Mouse (Mus musculus): ENCODE measurements around the gene Rab11a.
A peak's percentile ranks its signal among the peaks of the same experiment; 100 is the strongest.

Rab11a gene

DNA sequence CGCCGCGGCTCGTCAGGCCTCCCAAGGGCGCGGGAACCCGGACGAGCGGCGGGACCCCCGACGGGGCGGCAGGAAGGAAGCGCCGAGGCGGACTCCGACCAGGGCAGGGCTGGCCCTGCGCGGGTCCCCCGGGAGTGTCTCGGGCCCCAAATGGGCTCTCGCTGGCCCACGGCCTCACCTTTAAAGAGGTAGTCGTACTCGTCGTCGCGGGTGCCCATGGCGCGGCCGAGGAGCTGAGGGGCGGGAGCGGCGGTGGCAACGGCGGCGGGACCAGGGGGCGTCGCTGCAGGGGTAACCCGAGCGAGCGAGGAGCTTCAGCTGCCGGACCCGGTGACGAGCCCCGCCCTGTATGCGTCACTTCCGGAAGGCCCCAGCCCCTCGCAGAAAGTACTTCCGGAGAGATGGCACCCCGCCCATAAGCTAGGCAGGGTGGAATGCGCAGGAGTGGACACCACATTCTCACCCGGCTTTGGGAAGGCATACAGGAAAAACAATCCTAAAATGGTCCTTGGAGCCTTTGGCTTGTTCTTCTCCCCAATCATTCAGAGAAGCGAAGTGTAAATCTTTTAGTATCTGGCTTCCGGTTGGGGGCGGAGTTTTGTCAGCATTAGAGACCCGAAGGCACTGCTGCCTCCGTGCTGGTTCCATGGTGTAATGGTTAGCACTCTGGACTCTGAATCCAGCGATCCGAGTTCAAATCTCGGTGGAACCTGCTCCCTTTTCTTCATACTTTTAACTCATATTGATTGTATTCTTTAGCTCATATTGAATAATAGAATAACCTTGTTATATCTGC is at the start of gene Rab11a:
Gene Rab11a (minus strand): TSS at position 353 of the 796 bp plus-strand sequence.
- peak; percentile 87 to 95 for DNase-seq (ENCODE audit: low read depth in 1 of 2, low spot score in 2 of 2)

DNA sequence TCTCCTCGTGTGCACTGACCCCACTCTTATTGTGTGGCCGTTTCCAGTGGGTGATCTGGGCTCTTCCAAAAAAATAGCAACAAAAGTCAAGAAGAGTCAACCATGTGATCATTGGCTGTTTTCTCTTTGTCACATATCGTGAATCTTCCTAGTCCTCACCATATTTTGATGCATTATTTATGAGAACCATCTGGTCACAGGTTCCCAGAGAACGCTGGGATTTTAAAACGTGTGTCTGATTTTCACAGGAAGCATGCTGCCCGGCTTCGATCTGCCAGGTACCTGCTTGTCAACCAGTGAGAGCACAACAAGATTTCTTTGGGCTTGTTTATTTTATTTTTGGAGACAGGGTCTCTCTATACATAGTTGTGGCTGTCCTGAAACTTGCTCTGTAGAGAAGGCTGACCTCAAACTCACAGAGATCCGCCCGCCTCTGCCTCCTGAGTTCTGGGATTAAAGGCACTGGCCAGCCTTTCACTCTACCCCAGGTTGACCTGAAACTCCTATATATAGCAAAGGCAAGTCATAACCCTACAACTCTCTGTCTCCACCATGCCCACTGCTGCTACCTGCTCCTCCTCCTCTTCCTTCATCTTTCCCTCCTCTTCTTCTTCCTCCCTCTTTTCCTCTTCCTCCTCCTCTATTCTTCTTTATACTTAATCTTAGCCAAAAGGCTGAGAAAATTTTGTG is 48.8 kb upstream of the Rab11a start:
- no peak for DNase-seq (ENCODE audit: low read depth in 1 of 2, low spot score in 2 of 2)

DNA sequence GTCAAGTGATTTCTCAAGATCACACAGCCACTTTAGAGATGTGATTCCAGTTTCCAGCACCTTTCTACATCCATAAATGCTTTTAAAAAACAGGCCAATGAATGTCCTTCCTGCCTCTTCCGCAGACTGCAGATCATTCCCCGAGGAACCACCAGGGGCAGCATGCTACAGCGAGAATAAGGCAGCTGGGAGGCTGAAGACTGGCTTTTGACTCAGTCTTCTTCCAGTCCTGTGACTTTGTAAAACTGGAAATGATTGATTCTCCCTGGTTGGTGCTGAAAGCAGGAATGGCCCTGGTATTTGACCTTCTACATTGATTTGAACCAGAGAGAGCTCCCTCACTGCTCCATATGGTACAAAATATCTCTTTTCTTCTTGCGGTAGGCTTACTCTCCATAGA is 47.3 kb upstream of the Rab11a start:
- DNase-seq (ENCODE audit: low read depth in 1 of 2, low spot score in 2 of 2), result peak; percentile 63 to 78

DNA sequence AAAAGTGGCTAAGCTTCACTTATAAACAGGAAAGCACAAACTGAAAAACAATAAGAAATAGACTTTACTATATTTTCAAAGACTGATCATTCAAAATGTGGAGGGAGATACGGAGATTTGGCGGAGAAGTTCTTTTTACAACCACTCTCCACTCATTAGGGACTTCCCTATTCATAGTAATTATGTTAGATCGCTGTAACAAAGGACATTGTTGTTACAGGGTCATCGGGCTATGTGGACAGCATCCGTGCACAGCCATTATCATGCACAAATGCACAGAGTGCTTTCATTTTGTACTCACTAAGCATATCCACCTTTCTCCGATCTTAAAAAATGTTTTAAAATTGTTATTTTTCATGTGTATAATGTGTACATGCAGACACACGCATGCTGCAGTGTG is 46.0 kb upstream of the Rab11a start:
- DNase-seq (ENCODE audit: low read depth in 1 of 2, low spot score in 2 of 2), result no peak

DNA sequence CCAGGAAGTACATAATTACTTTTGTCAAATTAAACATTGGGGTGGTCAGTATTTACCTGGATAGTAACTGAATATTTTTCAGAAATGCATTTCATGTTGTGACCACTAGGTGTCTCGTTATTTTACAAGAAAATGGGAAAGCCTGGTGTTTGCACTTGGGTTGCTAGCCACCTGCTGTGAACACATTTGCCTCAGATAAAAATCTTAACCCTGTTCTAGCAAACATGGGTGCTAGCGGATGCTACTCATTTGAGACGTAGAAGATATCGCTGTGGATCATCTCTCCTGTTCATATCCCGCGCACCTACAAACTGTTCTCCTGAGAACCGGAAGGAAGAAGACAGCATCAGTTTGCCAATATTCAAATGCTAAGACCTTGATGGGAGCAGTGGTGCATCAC is 42.1 kb upstream of the Rab11a start:
- no peak for DNase-seq (ENCODE audit: low read depth in 1 of 2, low spot score in 2 of 2)

DNA sequence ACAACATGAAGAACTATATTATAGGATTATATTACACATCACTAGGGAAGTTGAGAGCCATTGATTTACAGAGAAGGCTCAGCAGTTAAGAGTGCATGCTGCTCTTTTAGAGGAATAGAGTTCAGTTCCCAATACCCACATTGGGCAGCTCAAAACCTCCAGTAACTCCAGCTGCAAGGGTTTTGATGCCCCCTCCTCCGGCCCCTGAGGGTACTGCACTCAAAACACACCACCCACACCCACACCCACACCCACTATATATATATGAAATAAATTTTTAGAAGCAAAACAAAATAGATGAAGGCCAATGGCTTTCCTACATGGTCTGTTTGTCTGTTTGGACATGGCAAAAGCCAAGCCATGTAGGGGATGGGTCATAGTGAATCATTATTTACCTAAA is 40.6 kb upstream of the Rab11a start:
- DNase-seq (ENCODE audit: low read depth in 1 of 2, low spot score in 2 of 2), result no peak

DNA sequence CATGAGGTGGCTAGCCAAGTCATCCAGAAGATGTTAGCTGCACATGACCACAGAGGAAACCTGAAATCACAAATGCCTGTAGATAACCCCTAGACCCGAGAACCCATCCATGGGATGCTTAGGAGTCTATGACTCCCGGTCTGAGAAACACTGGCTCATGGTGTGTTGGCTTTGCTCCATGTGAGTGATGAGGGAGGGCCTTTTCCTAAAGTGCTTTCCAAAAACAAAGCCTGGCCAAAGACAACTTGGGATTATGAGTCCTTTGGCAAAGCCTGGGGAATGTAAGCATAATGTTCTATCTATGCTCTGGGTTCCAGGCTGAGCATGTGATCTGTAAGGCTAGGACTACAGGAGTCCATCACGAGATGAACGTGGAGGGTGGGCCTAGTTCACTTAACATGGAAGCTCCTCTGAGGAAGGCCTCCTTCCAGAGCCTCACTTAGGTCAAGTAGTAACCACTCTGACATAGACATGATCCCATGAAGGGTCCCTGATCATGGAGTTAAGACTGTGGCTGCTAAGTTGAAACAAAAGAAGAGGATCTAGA is 40.0 kb upstream of the Rab11a start:
- DNase-seq (ENCODE audit: low read depth in 1 of 2, low spot score in 2 of 2), result no peak

DNA sequence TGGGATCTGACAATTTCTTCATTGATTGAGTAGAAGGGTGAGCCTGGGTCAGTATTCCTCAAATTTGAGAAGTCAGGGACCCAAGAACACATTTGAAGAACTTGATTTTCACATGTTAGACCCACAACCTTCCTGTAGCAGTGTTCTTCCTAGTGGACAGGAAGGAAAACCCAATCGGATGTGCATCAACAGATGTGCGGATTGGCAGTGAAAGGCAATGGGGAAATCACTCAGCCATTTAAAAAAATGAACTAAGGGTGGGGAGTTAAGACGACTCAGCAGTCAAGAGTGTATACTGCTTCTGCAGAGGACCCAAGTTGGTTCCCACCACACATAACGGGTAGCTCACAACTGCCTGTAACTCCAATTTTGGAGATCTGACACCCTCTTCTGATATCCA is 37.9 kb upstream of the Rab11a start:
- DNase-seq (ENCODE audit: low read depth in 1 of 2, low spot score in 2 of 2), result no peak

DNA sequence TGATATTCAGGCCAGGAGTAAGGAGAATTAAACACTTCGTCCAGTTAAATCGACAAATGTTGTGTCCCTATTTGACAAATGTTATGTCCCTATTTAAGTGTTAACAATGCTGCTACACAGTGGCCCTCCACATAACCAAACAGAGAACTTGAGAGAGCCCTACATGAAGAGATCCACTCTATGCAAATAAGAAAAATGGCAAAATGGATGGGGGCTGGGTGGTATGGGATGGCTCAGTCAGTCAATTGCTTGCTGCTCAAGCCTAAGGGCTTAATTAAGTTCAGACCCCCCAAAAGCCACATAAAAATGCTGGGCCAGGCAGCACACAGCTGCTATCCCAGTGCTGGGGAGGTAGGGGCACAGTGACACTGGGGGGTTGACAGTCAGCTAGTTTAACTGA is 37.3 kb upstream of the Rab11a start:
- no peak for DNase-seq (ENCODE audit: low read depth in 1 of 2, low spot score in 2 of 2)

DNA sequence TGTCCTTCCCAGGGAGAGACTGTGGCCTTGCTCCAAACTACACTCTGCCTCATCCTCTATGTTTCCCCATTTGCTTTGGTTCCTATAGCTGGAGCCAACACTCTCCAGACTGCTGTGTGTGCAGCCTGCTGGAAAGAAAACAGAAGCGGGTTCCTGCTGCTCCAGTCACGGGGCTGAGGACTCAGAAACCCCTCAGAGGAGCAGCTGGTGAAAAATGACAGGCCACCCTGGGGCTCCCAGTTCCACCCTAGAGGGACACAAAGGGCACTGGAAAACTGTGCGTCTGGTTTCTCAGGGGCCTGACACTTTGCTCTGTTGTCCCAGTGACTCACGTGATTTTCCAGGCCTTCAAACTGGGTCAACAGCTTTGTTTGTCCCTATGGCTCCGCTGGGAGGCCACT is 36.9 kb upstream of the Rab11a start:
- DNase-seq (ENCODE audit: low read depth in 1 of 2, low spot score in 2 of 2), result no peak

DNA sequence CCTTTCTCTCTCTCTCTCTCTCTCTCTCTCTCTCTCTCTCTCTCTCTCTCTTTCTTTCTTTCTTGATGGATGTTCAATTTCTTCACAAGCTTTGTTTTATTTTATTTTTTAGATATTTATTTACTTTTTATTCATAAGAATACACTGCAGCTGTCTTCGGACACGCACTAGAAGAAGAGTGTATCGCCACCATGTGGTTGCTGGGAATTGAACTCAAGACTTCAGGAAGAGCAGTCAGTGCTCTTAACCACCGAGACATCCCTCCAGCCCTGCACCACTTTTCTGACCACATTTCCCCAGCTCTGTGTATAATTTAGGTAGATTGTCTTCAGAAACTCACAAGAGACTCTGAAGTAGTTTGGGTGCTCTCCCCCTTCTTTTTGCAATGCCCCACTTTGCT is 36.4 kb upstream of the Rab11a start:
- DNase-seq (ENCODE audit: low read depth in 1 of 2, low spot score in 2 of 2), result no peak

DNA sequence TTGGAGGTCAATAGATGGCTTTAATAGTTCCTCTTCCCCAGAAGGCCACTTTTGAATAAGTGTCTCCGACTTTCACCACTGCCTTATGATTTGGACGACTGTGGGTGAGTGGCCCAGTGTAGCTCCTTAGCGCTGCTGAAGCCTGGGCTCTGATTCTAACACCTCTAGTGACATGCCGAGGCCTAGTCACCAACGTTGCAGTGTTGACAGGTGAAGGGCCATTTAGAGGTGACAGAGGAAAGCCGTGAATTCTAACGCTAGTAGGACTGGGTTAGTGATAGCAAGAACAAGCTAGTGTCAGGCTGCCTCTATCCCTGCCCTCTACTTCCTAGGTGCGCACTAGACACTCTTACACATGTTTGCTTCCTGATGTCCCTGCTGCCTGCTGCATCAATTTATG is 35.7 kb upstream of the Rab11a start:
- no peak for DNase-seq (ENCODE audit: low read depth in 1 of 2, low spot score in 2 of 2)

DNA sequence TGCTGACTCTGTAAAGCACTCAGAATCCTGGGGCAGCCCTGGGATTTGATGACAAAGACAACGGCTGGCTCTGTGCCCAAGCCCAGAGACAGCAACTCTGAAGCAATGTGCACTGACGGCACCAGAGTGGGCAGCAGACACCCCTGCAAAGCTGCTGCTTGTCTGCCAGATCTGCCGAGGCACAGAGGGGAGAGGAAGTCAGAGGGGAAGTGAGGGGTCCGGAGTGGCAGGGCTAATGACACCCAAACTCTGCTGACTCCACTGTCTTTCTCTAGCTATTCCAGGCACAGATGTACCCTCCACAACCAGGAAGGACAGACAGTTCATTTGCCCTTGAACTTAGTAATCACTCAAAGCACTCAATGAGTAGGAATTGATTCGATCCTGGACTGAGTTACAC is 33.7 kb upstream of the Rab11a start:
- no peak for DNase-seq (ENCODE audit: low read depth in 1 of 2, low spot score in 2 of 2)

DNA sequence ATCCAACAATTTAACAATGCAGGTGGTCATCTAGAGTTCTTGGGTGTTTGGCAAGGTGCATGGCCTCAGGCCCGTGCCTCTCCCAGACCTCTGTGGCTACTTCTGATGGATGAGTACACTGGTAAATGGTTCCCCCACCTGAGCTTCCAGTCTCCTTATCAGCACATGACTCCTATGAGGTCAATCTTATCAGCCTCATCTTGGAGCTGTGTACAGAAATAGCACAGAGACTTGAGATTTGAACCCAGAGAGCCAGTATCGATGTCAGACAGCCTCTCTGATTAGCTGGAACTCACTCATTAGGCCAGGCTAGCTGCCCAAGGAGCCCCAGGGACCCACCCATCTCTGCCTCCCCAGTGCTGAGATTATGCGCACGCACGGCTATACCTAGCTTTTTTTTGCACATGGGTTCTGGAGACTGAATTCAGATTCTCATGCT is 32.9 kb upstream of the Rab11a start:
- DNase-seq (ENCODE audit: low read depth in 1 of 2, low spot score in 2 of 2), result no peak

DNA sequence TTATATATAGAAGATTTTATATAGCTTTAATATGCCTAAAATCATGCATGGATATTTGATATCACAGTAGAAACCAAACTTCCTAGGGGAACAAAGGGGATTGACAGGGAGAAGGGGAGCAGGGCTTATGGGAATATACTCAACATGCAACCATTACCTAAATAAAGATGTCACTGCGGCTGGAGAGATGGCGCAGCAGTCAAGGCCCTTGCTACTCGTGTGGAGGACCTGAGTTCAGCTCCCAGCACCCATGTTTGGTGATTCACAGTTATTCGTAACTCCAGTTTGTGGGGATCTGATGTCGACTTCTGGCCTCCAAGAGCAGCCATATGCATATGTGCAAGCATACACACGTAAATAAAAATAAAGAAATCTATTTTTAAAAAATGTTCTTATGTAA is 32.4 kb upstream of the Rab11a start:
- DNase-seq (ENCODE audit: low read depth in 1 of 2, low spot score in 2 of 2), result no peak

DNA sequence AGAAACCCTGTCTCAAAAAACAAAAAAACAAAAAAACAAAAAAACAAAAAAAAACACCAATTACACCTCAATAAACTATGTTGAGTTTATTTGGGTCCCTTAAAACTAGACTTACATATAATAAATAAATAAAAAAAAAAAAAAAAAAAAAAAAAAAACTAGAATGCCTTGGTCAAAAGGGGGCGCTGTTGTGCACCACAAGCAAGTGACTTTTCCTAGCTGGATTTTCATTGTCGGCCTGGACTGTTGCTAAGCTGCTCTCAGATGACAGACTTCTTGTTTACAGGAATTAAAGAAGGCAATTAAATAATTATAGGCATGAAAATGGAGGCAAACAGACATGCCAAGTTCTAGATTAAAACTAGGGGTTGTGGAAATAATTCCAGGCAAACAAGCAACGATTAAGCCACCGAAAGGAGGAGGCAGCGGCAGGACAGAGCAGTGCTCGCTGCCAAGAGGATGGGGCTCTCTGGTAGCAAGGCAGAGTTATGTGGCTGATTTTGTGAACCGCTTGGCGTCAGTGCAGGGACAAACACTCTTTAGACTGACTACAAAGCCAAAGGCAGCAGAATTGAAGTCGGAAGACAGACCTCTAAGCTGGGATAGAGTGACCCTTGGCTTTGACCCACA is 31.6 kb upstream of the Rab11a start:
- DNase-seq (ENCODE audit: low read depth in 1 of 2, low spot score in 2 of 2), result no peak

DNA sequence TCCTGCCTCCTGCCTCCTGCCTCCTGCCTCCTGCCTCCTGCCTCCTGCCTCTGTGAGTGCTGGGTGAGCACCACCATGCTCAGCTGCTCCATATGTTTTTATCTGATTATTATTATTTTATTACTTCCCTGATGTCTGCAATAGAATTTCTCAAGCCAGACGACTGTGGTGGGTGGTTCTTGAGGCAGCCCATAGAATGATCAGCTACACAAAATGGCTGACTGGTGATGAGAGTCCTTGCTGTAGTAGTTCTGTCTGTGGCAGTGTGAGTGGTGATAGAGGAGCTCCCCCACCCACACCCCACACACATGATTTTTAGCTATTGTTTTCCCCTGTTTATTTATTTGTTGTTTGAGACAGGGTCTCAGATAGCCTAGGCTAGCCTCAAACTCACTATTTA is 30.2 kb upstream of the Rab11a start:
- DNase-seq (ENCODE audit: low read depth in 1 of 2, low spot score in 2 of 2), result no peak

DNA sequence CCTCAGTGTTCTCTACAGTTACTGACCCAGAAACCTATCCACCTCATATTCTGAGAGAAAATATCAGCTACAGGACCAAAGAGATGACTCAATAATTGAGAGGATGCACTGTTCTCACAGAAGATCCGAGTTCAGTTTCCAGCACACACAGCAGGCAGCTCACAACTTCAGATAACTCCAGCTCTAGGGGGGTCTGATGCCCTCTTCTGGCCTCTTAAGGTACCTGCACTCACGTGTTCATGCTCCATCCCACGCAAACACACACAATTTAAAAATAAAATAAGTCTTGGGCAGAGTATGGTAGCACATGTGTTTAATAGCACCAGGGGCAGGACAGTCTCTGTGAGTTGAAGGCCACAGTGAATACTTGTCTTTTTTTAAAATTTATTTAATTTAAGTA is 28.6 kb upstream of the Rab11a start:
- DNase-seq (ENCODE audit: low read depth in 1 of 2, low spot score in 2 of 2), result no peak

DNA sequence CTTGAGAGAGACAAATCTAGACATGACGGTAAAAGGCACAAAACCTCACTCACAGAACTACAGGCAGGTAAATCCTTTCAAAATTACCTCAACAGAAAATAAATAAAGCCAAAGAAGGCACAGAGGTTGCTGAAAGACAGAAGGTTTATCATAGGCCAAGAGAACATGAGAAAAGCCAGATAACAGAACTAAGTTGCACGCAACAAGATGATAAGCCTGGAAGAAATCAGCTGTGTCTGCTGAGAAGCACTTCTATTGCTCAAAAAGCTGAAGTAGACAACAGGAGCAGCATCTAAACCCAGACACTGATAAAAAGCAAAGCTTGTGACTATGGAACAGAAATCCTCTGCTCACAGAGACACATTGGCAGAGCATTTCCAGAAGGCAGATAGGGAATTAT is 27.3 kb upstream of the Rab11a start:
- no peak for DNase-seq (ENCODE audit: low read depth in 1 of 2, low spot score in 2 of 2)

DNA sequence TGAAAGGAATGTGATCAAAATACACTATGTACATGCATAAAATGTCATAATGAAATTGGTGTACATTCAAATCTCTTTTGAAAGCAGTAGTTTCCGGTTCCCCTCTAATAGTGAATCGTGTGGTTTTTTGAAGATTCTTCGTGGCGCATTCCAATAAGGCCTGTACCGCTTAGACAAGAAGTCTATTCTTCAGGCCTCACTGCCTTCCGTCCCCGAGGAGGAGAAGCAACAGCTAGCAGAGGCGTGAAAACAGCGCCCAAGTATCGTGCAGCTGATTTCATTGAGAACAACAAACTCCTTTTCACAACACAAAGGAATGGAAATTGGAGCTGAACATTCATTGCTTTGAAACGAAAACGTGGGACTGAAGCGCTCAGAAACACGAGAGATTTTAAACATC is 20.5 kb upstream of the Rab11a start:
- DNase-seq (ENCODE audit: low read depth in 1 of 2, low spot score in 2 of 2), result no peak

DNA sequence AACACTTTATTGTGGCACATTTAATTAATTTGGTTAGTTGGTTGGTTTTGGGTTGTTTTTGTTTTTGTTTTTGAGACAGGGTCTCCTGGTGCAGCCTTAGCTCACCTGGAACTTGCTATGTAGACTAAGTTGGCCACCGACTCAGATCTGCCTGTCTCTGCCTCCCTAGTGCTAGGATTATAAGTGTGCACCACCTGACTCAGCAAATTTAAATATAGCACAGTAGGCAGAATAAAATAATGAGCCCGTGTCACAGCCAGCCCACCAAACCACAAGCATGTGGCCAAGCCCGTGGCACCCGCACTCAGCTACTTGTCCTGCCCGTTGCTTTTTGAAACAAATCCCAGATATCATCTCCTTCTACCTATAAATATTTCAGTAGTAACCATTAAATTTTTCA is 15.0 kb upstream of the Rab11a start:
- DNase-seq (ENCODE audit: low read depth in 1 of 2, low spot score in 2 of 2), result no peak

DNA sequence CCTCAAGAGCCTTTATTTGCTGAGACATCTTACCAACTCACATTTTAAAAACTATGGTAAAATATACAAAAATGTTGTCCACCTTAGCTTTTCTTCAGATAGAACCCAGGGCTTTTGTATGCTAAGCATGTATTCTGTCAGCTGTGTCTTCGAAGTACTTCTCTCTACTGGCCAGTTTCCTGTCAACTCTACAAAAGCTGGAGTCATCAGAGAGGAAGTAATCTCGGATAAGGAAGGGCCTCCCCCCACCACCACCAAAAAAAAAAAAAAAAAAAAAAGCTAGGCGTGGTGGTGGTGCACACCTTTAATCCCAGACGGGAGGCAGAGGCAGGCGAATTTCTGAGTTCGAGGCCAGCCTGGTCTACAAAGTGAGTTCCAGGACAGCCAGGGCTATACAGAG is 11.8 kb upstream of the Rab11a start:
- DNase-seq (ENCODE audit: low read depth in 1 of 2, low spot score in 2 of 2), result no peak

Measured in monocyte, adult 2 months (primary cell).